Mouse (Mus musculus): ENCODE data around the gene Rhd. TPM values are rescaled to one million over a fixed set of nuclear protein-coding genes. Genes with fewer than 3 reads are reported as not detected.

Rhd gene
- total and polyA plus RNA-seq, 2 experiments from 2014 or later = 0.98 to 1.5 TPM

DNA sequence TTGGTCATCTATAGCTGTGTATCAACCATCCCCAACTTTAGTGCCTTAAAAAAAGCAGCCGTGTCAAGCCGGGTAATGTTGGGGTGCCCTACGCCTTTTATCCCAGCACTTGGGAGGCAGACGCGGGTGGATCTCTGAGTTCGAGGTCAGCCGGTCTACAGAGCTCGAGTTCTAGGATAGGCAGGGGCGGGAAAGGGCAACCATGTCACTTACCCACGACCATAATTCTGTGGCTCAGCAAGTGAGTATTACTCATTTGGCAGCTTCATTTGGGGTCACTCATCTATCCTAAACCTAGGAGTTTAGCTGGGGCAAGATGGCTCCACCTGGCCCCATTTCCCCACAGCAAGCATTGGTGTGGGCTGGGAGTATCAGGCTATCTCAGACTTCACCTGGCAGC is 3.7 kb downstream of the Rhd start:
- Histone ChIP-seq H3K9ac (replicated peaks; ENCODE audit: low read length, poor library complexity, severe bottlenecking) (no peak overlapping the region), H3K27me3 (ENCODE audit: insufficient read depth, low read length) (peaks cover 8% of the 10 kb centered on the region; the same call in 1 of the 2 replicates), H3K4me1 (ENCODE audit: insufficient read depth, low read length) (no peaks in the 10 kb centered on the region), H3K27ac (ENCODE audit: low read depth, low read length) (no peak overlapping the region), H3K36me3 (ENCODE audit: insufficient read depth, low read length) (no peaks in the 10 kb centered on the region), H3K9me3 (ENCODE audit: low read length) (no peaks in the 10 kb centered on the region), H3K4me3 (ENCODE audit: low read depth, low read length) (no peak overlapping the region), H3K4me2 (ENCODE audit: low read depth, low read length, poor library complexity, severe bottlenecking) (no peak overlapping the region)
- WGBS = 94% methylated on average over 10 of the region's 10 CpGs
- ATAC-seq (ENCODE audit: low FRiP score) = no peak
- no peak for TF ChIP-seq CTCF (IDR thresholded peaks at IDR 0.05)
- no peak for DNase-seq (ENCODE audit: low spot score)

DNA sequence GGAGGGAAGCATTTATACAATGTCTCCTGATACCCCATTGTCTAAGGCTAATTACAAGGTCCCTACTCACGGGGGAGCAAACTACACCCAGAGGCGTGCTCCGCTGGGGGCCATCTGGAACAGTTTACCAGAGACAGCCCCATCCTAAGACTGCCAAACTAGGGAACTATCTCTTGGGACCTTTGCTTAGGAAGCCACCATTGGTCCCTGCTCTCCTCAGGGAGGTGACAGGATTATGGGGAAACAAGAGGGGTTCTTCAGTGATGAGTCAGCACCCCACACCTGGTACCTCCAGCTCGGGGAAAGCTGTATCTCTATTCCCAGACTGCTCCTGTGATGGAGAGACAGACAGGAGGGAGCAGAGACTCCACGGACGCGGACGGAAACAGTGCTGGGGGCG is 4.2 kb downstream of the Rhd start:
- Histone ChIP-seq H3K27ac (ENCODE audit: low read depth, low read length) (no peak overlapping the region), H3K4me3 (ENCODE audit: low read depth, low read length) (no peak overlapping the region), H3K4me1 (ENCODE audit: insufficient read depth, low read length) (no peaks in the 10 kb centered on the region), H3K36me3 (ENCODE audit: insufficient read depth, low read length) (no peaks in the 10 kb centered on the region), H3K27me3 (ENCODE audit: insufficient read depth, low read length) (peaks cover 8% of the 10 kb centered on the region; the same call in 1 of the 2 replicates), H3K9ac (replicated peaks; ENCODE audit: low read length, poor library complexity, severe bottlenecking) (no peak overlapping the region), H3K4me2 (ENCODE audit: low read depth, low read length, poor library complexity, severe bottlenecking) (no peak overlapping the region), H3K9me3 (ENCODE audit: low read length) (no peaks in the 10 kb centered on the region)
- WGBS = 23% methylated on average over 9 of the region's 9 CpGs
- no peak for TF ChIP-seq CTCF (IDR thresholded peaks at IDR 0.05)
- DNase-seq (ENCODE audit: low spot score) = no peak
- ATAC-seq (ENCODE audit: low FRiP score) = no peak

DNA sequence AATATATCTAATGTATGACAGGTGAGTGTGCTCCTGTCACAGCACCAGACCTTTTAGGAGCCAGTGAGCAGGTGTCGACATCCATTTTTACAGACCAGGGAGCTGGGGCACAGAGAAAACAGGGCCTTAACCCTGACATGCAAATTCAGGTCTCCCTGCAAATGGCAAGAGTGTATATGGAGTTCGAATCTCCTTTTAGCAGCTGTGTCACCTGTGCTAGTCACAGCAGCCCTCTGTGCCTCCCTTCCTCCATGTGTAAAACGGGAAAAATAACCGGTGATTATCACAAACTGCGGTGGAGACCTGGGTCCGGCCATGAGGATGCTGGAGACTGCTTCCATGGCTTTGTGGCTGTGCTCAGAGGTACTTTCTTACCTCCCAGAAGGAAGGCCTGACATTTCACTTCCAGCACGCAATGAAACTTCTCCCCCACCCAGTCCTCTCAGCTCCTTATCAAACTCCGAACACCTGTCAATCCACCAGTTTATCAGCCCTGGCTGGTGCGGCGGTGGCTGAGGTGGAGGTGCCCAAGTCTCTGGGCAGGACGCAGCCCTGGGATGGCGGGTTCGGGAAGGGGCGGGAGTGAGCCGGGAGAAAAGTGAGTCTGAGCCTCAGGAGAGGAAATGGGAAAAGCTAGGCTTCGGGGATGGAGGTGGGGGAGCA is 4.9 kb downstream of the Rhd start:
- 17% methylated on average over 16 of the region's 16 CpGs for WGBS
- peaks cover 8% of the 10 kb centered on the region; the same call in 1 of the 2 replicates for H3K27me3 ChIP-seq (ENCODE audit: insufficient read depth, low read length)
- no peak for ATAC-seq (ENCODE audit: low FRiP score)
- no peaks in the 10 kb centered on the region for H3K9me3 ChIP-seq (ENCODE audit: low read length)
- no peak for TF ChIP-seq CTCF (IDR thresholded peaks at IDR 0.05)
- H3K9ac ChIP-seq (replicated peaks; ENCODE audit: low read length, poor library complexity, severe bottlenecking) = no peak overlapping the region
- no peaks in the 10 kb centered on the region for H3K36me3 ChIP-seq (ENCODE audit: insufficient read depth, low read length)
- DNase-seq (ENCODE audit: low spot score) = no peak
- H3K4me1 ChIP-seq (ENCODE audit: insufficient read depth, low read length) = no peaks in the 10 kb centered on the region
- no peak overlapping the region for H3K27ac ChIP-seq (ENCODE audit: low read depth, low read length)
- no peak overlapping the region for H3K4me3 ChIP-seq (ENCODE audit: low read depth, low read length)
- no peak overlapping the region for H3K4me2 ChIP-seq (ENCODE audit: low read depth, low read length, poor library complexity, severe bottlenecking)

DNA sequence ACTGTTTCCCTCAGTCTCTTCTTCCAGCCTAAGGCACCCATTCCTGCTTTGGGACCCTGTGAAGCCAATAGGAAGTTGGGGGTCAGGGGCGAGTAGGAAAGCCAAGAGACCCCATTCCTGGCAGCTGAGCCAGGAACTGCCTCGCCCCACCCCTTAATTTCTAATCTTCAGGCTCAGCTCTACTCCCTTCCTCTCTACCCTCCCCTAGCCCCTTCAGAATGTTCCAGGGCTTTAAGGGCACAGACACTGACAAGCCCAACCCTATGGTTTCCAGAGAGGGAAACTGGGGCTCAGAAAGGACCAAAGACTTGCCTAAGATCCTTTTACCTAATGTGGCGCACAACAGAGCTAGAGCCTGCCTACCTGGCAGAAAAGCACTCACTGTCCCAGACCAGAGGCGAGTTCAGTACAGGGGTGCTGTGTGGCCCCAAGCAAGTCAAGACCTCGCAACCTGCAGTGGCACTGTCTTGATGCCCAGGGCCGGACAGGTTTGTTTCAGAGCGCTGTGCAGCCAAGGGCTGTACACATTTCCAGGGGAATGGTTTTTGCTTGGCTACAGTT is 5.6 kb downstream of the Rhd start:
- Histone ChIP-seq H3K9me3 (ENCODE audit: low read length) (no peaks in the 10 kb centered on the region), H3K27ac (ENCODE audit: low read depth, low read length) (no peak overlapping the region), H3K4me3 (ENCODE audit: low read depth, low read length) (no peak overlapping the region), H3K4me1 (ENCODE audit: insufficient read depth, low read length) (no peaks in the 10 kb centered on the region), H3K4me2 (ENCODE audit: low read depth, low read length, poor library complexity, severe bottlenecking) (no peak overlapping the region), H3K27me3 (ENCODE audit: insufficient read depth, low read length) (peaks cover 8% of the 10 kb centered on the region; the same call in 1 of the 2 replicates), H3K9ac (replicated peaks; ENCODE audit: low read length, poor library complexity, severe bottlenecking) (no peak overlapping the region), H3K36me3 (ENCODE audit: insufficient read depth, low read length) (no peaks in the 10 kb centered on the region)
- DNase-seq (ENCODE audit: low spot score) = no peak
- no peak for TF ChIP-seq CTCF (IDR thresholded peaks at IDR 0.05)
- ATAC-seq (ENCODE audit: low FRiP score) = no peak
- WGBS = 48% methylated on average over 7 of the region's 7 CpGs

DNA sequence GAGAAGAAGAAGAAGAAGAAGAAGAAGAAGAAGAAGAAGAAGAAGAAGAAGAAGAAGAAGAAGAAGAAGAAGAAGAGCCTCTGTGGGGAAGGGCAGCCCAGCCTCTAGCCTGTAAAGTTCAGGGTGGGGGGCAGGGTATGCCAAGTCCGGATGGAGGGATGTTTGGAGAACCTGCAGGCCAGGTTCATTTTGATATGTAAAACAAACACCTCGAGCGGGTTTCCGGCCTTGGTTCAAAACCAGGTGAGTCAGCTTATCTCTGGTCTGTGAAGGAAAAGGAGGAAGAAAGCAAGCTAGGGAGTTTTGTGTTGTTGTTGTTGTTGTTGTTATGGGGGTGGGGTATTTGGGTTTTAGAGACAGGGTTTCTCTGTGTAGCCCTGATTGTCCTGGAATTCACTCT is 7.1 kb downstream of the Rhd start:
- ATAC-seq (ENCODE audit: low FRiP score) (no peak), DNase-seq (ENCODE audit: low spot score) (no peak)
- no peaks in the 10 kb centered on the region for H3K4me1 ChIP-seq (ENCODE audit: insufficient read depth, low read length)
- no peaks in the 10 kb centered on the region for H3K36me3 ChIP-seq (ENCODE audit: insufficient read depth, low read length)
- no peak for TF ChIP-seq CTCF (IDR thresholded peaks at IDR 0.05)
- no peak overlapping the region for H3K4me3 ChIP-seq (ENCODE audit: low read depth, low read length)
- no peak overlapping the region for H3K27ac ChIP-seq (ENCODE audit: low read depth, low read length)
- 54% methylated on average over 4 of the region's 4 CpGs for WGBS
- peaks cover 8% of the 10 kb centered on the region; the same call in 1 of the 2 replicates for H3K27me3 ChIP-seq (ENCODE audit: insufficient read depth, low read length)
- H3K9me3 ChIP-seq (ENCODE audit: low read length) = no peaks in the 10 kb centered on the region
- no peak overlapping the region for H3K4me2 ChIP-seq (ENCODE audit: low read depth, low read length, poor library complexity, severe bottlenecking)
- H3K9ac ChIP-seq (replicated peaks; ENCODE audit: low read length, poor library complexity, severe bottlenecking) = no peak overlapping the region

DNA sequence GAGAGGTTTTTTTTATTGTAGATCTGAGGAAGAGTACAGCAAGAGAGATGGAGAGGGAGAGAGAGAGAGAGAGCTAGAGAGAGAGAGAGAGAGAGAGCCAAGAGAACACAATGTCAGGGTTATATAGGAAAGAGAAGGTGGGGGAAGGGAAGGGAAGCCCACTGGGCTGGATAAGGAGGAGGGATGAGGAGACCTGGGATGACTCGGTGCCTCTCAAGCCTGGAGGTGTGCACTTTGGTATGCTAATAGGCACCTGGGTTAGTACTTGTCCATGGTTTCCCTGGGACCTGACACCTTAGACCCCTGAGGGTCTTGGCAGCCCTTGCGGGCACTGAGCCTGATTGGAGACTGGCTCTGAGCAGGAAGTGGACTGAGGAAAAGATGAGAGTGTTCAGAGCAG is 7.6 kb downstream of the Rhd start:
- ATAC-seq (ENCODE audit: low FRiP score) (no peak), DNase-seq (ENCODE audit: low spot score) (no peak)
- WGBS = 46% methylated on average over 2 of the region's 2 CpGs
- Histone ChIP-seq H3K4me1 (ENCODE audit: insufficient read depth, low read length) (no peaks in the 10 kb centered on the region), H3K36me3 (ENCODE audit: insufficient read depth, low read length) (no peaks in the 10 kb centered on the region), H3K4me2 (ENCODE audit: low read depth, low read length, poor library complexity, severe bottlenecking) (no peak overlapping the region), H3K27me3 (ENCODE audit: insufficient read depth, low read length) (peaks cover 8% of the 10 kb centered on the region; the same call in 1 of the 2 replicates), H3K9me3 (ENCODE audit: low read length) (no peaks in the 10 kb centered on the region), H3K9ac (replicated peaks; ENCODE audit: low read length, poor library complexity, severe bottlenecking) (no peak overlapping the region), H3K4me3 (ENCODE audit: low read depth, low read length) (no peak overlapping the region), H3K27ac (ENCODE audit: low read depth, low read length) (no peak overlapping the region)
- TF ChIP-seq CTCF (IDR thresholded peaks at IDR 0.05) = no peak

Measured in midbrain, postnatal 0 days (tissue).